Mouse (Mus musculus) brain, embryonic 18.5 days (tissue): ENCODE data around the gene Unc79.

ENCODE experiments used
- DNase-seq: peaks from one replicate; pipeline ENCODE4 v3.0.0-alpha.2; 2012; ENCODE audit warnings: low read depth, low spot score

The Unc79 gene

GRCm38 (mm10) chr12:103202592-103203544, 254.2 kb downstream of the Unc79 start:
- DNase-seq, result no peak

- no peak for DNase-seq
Observed at GRCm38 (mm10) chr12:103205561-103205960, 256.9 kb downstream of the Unc79 start.

DNA sequence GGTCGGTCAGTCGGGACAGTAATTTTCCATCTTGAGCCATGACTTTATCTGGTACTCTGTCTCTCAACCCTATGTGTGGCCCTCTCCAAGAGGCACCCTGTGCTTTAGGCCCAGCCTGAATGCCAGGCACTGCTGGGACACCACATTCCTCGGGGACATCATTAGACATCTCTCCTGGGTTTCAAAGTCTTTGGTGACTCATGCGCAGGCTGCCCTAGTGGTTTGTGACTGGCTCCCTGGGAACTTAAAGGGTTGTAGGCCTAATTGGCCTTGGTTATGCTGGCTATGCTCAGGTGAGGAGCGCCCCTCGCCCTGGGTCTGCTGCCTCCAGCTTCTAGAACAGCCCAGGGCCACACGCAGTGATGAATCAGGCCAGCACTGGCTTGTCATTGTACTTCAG, 260.9 kb downstream of the Unc79 start:
- DNase-seq, result no peak

GRCm38 (mm10) chr12:103211078-103211477, 262.4 kb downstream of the Unc79 start:
- DNase-seq, result no peak

DNA sequence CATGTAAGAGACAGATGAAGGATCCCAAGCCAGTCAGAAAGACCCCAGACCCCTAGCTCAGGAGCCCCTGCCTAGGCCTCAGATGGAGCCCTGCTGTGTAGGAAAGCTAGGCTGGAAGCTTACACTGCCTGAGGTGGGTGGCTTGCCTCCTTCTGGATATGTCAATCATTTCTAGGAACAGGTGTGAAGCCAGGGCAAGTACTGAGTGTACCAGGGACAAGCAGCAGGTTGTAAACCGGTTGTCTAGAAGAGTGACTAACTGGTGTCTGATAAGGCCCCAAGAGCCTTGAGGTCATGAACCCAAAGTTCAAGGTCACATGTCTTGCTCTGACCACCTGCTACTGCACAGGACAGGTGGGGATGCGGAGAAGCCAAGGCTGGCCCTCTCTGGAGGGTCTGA, 264.9 kb downstream of the Unc79 start:
- DNase-seq, result no peak

GRCm38 (mm10) chr12:103214270-103214669, 265.6 kb downstream of the Unc79 start:
- no peak for DNase-seq

- no peak for DNase-seq
Observed at GRCm38 (mm10) chr12:103214797-103215196, 266.1 kb downstream of the Unc79 start.

DNA sequence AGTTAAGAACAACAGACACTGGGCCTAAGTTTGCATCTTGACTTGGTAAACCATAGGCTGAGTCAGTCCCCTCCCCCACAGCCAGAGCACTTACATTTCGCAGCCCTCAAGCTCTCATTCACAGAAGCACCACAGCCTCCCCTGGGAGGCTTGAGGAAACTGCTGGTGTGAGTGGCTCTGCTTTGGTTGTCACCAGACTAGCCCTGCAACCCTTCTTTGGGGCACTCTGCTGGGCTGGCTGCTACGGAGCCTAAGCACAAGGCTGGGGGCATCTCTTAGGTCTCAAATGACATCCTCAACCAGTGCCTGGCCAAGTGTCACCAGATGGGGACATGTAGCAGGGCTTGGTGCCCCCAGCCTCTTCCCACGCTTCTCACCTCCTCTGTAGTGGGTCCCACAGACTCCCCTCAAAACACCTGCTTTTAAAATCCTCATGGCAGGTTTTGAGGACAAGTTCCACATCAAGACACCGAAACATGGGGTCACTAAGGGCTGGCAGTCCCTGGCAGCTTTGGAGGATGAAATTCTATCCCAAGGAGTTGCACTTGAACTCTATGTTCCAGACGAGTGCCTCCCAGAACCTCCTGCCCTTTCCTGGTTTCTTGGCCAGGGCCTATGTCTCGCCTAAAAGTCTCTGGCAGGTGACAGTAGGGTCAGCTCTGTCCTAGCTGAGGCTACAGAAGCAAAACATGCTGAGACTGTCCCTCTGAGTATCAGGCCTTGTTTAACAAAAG, 267.4 kb downstream of the Unc79 start:
- DNase-seq, result no peak

- no peak for DNase-seq
Observed at GRCm38 (mm10) chr12:103223671-103224070, 275.0 kb downstream of the Unc79 start.

DNA sequence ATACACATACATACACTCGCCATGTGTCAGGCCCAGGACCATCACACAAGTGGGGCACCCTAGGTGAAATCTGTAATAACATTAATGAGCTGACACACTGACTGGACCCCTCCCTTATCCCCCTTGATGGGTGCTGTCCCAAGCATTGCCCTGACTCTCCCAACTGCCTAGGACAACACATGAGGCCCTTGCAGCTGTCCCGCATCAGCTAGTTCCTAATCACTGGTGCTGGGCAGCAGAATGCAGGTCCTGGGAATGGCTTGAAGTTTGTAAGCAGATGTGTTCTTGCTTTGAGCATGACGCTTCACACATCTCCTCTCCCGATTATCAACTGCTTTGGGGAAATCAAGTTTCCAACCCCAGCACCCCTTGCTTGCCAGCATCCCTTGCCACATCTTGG, 277.5 kb downstream of the Unc79 start:
- DNase-seq, result no peak

DNA sequence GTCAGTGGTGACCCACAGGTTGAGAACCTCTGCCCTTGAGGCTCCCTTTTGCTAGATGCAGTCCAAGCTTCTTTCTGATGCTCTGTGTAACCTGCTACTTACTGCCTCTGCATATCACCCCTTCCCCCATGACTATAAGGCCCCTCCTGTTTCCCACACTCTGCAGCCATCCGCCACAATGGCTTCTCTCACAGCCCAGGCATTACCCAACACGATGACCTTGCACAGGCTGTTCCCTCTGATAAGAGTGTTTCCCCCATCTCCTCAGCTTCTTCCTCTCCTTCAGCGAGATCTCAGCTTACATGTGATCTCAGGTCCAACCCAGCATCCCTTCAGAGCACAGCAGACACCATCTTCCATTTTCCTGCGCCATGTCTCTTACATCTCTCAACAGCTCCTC, 280.4 kb downstream of the Unc79 start:
- DNase-seq, result no peak
